Mouse (Mus musculus) kidney, postnatal 14 days (tissue): ENCODE measurements at regions not wholly inside any gene's neighbourhood (a gene's known extent, or its start where the extent isn't known, plus 50 kb on each side); places are given as distances from the start of the nearest gene placed in this dataset.

Experiments used
- DNase-seq: peaks from one replicate; pipeline ENCODE4 v3.0.0; 2022; ENCODE audit warnings: mixed read lengths

DNA sequence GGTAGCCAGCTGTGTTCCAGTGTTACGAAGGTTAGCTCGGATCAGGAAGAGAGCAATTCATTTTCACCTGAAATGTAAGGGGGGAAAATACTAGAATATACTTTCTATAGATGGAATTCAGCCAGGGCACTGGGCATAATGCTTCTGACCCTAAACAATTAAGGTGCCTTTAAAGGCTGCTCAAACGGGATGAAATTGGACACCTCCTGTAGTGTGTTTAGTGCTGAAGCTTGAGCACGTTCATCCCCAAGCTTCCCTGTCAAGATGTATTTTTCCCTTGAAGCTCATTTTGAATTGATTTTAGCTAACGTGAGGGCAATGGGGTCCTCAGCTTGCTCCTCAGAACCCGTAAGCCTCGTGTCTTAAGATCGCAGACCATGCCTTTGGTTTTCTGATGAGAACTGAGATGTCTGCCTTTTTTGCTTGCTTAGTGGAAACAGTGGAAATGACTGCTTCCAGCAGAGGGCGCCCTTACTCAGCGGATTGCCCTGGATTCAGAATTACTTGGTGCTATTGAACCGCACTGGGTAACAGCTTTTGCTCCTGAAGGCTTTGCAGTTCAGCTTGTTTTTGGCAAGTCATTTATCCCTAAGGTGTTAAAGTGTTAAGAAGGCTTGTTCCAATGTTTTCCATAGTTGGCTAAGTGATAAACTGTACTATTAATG is 74.6 kb upstream of the Fermt1 start:
- peak; percentile 56 for DNase-seq

DNA sequence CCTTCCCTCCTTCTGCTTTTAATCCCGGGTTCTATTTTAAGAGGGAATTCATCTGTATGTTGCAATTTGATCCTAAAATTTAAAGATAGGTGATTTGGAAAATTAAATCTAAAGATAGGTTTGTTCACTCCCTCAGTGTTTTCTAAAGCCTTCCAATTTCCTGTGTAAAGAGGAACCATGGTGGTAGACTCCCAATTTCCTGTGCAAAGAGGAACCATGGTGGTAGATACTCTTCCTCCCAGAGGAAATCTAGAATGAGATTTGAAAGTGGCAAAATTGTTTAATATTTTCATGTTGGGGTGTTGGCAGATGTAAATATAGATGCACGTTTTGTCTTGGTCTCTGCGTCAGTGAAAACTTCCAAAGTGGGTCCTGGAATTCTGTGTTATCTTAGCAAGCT is 75.5 kb upstream of the Fermt1 start:
- no peak for DNase-seq

DNA sequence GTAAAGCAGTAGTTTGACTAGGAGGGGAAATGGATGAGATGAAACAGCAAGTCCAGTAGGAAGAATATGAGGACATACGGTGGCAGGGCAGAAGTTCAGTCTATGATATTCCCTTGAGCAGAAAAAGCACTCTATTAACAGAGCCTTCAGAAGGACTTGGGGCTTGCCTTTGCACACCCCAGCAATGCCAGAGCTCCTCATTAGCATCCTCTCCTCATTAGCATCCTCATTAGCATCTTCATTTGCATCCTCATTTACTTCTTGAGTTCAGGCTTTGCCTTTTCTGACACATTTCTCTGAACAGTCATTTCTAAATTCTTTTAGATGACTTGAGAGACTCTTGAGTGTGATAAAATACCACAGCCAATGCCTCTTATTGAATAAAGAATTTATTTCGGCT is 81.3 kb upstream of the Fermt1 start:
- no peak for DNase-seq

DNA sequence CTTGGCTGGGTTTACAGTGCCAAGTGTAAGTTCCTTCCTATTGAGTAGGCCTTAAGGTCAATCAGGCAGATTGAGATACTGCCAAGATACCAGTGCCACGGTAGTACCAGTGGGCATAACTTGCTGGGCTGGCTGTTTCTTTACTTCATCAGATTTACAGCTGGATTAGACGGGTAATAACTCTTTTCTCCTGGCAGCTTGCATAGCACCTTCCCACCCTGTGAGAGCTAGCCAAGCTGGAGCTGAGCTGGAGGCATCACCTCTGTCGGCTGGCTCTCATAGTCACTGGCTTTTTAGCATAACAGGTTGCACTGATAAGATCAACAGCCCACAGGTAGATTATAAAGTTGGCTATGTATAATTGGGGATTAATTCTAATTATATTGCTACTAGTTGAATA is 89.7 kb upstream of the Fermt1 start:
- DNase-seq = no peak

DNA sequence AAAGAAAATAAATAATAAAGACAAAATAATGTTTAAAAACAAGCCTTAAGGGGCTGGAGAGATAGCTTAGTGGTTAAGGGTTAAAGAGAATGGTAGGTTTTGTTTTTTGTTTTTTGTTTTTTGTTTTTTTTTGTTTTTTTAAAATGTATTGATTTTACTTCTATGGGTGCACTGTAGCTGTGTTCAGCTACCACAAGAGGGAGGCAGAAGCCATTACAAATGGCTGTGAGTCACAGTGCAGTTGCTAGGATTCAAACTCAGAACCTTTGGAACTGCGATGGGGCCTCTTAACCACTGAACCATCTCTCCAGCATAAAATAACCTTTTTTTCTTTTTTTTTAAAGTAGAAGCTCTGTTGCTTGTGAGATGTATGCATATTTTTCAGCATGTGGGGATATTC is 95.0 kb upstream of the Fermt1 start:
- no peak for DNase-seq

DNA sequence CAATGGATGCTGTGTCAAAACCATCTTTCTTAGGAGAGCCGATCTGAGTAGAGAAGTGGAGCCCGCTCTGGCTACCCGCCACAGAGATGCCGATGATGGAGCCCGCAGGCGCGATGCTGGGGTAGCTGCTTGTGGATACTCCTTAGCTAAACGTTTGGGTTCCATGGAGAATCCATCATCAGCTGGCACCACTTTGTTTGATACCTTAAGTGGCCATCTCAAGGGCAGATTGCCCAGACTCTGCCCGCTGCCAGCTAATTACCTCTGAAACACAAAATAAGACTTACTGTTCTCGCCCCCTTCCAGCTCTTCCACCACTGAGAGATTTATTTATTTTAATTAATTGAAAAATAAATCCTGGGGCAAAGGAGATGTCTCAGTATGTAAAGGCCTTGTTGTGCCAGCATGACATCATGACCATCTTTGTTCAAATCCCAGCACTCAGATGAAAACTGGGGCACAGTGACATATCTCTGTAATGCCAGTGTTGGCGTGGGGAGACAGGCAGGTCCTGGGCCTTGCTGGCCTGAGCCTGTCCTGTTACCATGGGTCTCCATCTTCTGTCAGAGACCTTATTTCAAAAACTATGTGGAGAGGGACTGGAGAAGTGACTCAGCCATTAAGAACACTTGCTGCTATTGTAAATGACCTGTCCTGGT is 132.1 kb upstream of the Fermt1 start:
- no peak for DNase-seq

DNA sequence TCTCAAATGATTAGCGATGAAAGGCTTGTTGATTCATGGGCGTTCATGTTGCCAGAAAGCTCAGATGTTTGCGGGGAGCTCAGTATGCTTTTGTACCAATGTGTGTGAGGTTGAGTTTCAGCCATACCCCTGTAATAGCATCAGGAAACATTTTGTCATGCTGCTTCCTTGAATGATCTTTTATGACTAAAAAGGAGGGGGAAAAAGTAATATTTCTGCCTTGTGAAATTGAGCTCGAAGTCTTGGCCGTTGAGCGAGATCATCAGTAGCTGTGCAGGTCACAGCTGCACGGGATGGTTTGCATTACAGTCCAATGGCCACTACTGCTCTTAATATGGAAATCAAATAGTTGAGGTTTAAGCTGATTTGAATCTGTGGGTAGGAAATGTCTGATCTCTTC is 145.3 kb upstream of the Fermt1 start:
- no peak for DNase-seq

DNA sequence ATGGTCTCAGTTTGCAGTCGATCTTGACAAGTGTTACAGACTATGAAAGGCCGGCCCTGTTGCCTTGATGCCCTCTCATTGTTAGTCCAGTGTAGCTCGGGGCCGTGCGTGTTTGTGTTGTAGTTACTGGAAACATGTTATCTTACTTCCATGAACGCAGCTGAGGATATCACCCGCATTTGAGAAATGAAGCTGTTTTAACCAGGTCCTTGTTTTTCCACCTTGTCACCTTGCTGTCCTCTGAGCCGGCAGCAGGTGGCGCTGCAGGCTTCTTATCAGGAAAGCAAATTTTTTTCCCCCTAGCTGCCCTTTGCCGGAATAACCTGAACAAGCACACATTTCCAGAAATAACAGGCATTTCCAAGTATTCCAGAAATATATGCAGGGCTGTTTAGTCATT is 167.9 kb upstream of the Fermt1 start:
- DNase-seq = peak; percentile 65

GRCm38 (mm10) chr2:133118651-133119050 is 172.9 kb upstream of the Fermt1 start:
- DNase-seq = no peak

- no peak for DNase-seq
Measured at GRCm38 (mm10) chr2:133125212-133125801, 179.6 kb upstream of the Fermt1 start.

- DNase-seq = no peak
Measured at GRCm38 (mm10) chr2:133134878-133135277, 189.2 kb upstream of the Fermt1 start.

GRCm38 (mm10) chr2:133138877-133139276 is 193.2 kb upstream of the Fermt1 start:
- no peak for DNase-seq

DNA sequence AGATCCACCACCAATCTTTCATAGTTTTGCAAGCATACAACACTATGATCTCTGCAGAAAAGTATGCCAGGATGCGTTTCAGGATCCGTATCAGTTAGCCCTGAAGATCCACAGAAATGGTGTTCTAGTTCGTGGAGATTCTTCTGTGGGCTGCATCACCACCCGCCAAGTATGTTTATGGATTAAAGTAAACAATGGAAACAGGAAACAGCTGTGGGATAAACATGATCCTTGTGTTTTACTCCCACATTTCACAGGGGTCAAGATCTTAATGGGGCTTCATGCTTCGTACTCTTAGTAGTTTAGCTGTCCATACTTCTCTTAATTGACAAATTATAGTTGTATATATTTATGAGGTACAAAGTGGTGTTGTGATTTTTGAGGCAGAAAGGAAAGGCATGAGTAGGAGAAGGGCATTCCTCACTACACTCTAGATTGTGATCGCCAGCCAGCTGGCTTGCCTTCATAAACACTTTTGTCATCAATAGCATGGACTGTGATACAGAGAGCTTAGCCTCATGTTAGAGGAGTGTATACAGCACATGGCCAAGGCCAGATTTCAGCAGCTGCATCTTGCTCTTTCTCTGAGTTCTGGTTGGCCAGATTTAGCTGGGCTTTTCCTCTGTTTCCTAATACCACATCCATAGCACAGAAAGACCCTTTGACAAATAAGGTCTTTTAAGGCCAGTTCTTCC is 195.8 kb upstream of the Fermt1 start:
- no peak for DNase-seq

DNA sequence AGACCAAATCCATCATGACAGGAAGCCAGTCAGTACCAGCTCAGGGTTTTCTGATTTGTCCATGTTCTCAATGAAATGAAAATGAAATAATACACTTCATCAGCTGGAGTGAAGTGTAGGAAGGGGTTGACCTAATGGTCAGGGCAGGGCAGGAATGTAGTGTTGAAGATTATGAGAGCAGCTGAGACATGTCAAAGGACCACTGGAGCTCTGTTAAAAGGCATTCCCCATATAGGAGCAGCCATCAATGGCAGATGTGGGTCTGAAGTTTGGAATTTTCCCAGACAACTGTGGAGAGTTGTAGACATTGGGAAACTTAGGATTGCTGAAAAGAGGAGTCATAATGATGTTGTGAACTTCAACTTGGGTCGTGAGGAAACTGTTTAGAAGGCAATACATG is 206.8 kb upstream of the Fermt1 start:
- no peak for DNase-seq

GRCm38 (mm10) chr2:133156537-133156936 is 210.8 kb upstream of the Fermt1 start:
- DNase-seq = peak; percentile 18

DNA sequence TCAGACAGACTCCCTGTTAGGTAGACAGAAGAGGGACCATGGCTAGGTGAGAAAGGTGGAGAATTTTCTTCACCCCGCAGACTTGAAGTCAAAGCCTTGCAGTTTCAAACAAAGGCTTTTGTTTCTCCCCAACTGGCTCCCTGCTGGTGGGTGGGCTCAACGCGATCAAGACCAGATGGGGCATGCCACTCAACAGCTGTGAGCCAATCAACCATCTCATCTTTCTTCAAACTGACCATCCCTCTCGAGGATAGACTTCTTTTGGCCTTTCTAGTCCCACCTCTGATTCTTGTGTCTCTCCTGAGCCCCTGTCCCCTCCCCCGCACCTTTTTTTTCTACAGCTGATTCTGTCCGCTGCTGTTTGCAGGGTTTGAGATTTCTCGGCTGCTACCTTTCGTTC is 212.5 kb upstream of the Fermt1 start:
- no peak for DNase-seq

- no peak for DNase-seq
Measured at GRCm38 (mm10) chr2:133159398-133159797, 213.7 kb upstream of the Fermt1 start.

GRCm38 (mm10) chr2:133176411-133176810 is 230.7 kb upstream of the Fermt1 start:
- peak; percentile 7 for DNase-seq

DNA sequence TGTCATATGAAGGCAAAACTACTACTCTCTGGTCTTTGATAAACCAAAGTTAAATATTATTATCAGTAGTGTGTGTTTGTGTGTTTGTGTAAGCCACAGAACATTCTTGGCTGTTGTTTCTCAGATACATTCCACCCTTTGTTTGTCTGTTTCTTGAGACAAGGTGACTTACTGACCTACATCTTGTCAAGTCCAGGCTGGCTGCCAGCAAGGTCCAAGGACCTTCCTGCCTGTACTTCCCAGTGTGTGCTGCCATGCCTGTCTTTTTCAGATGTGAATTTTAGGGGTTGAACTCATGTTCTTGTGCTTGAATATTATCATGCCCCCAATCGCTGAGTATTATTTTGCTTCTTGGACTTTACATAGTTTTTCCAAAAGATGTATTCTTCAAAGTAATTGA is 235.5 kb upstream of the Fermt1 start:
- no peak for DNase-seq

- no peak for DNase-seq
Measured at GRCm38 (mm10) chr2:133182920-133183319, 237.2 kb upstream of the Fermt1 start.

- no peak for DNase-seq
Measured at GRCm38 (mm10) chr2:133204295-133204866, 258.7 kb upstream of the Fermt1 start.

GRCm38 (mm10) chr2:133208498-133208897 is 262.8 kb upstream of the Fermt1 start:
- no peak for DNase-seq

- DNase-seq = no peak
Measured at GRCm38 (mm10) chr2:133221762-133222556, 276.3 kb upstream of the Fermt1 start.
